Mouse (Mus musculus) heart, postnatal 0 days (tissue): ENCODE measurements around the gene Ccdc114.

Experiments
- CTCF ChIP-seq: IDR thresholded peaks from 2 replicates; pipeline ENCODE4 v1.5.1; 2016; ENCODE audit warnings: antibody characterized with exemption, control low read depth, low read depth
- EP300 ChIP-seq: IDR thresholded peaks from 2 replicates; pipeline ENCODE4 v1.6.1; 2016; ENCODE audit warnings: antibody characterized with exemption, low read depth

- peak; percentile 18; the same call in 1 of the 2 replicates for TF ChIP-seq CTCF
- TF ChIP-seq EP300, result no peak
Observed at GRCm38 (mm10) chr7:45924429-45924816, 551 bp downstream of the Ccdc114 start.
